Mouse (Mus musculus) thymus, adult 2 months (tissue): ENCODE measurements around the gene Kif6.

Experiments
- CTCF ChIP-seq: fragments of 200-500 bp; IDR thresholded peaks from 2 replicates; pipeline ENCODE4 v1.5.1; 2012; ENCODE audit warnings: mild to moderate bottlenecking, control low read depth, low read length, moderate library complexity, borderline replicate concordance; ENCODE audit not compliant: control insufficient read depth, poor library complexity, insufficient read depth; ENCODE audit errors: extremely low read depth
- POLR2A ChIP-seq: fragments of 200-500 bp; IDR thresholded peaks from 2 replicates; pipeline ENCODE4 v1.6.1; 2012; ENCODE audit warnings: mild to moderate bottlenecking, low read length, control low read depth, moderate library complexity; ENCODE audit not compliant: control insufficient read depth, poor library complexity, insufficient read depth; ENCODE audit errors: extremely low read depth

GRCm38 (mm10) chr17:49902613-49903012 is 287.7 kb downstream of the Kif6 start:
- TF ChIP-seq CTCF: no peak
- TF ChIP-seq POLR2A: no peak
